Mouse (Mus musculus) hindbrain, embryonic 13.5 days (tissue): ENCODE data around the gene Gm20388. TPM values are rescaled to one million over a fixed set of nuclear protein-coding genes. Genes with fewer than 3 reads are reported as not detected.
A peak's percentile ranks its signal among the peaks of the same experiment; 100 is the strongest.

ENCODE experiments used
- ATAC-seq: fragments of 200-750 bp; cut with Nextera tagmentation; 2 replicates; pipeline ENCODE4 v1.8.0; 2017; ENCODE audit warnings: moderate TSS enrichment; ENCODE audit not compliant: low FRiP score
- H3K27ac ChIP-seq: fragments of 300-500 bp; sonication (generic); 2 replicates; pipeline ENCODE4 v1.5.1; 2015; ENCODE audit warnings: inconsistent platforms, mild to moderate bottlenecking, moderate library complexity
- H3K27me3 ChIP-seq: fragments of 300-500 bp; sonication (generic); 2 replicates; pipeline ENCODE4 v1.6.1; 2015; ENCODE audit warnings: mild to moderate bottlenecking, inconsistent platforms
- H3K36me3 ChIP-seq: fragments of 300-500 bp; sonication (generic); 2 replicates; pipeline ENCODE4 v1.6.1; 2015; ENCODE audit warnings: mild to moderate bottlenecking, inconsistent platforms
- H3K4me1 ChIP-seq: fragments of 300-500 bp; sonication (generic); replicated peaks from 2 replicates; pipeline ENCODE4 v1.6.1; 2015; ENCODE audit warnings: inconsistent platforms
- H3K4me2 ChIP-seq: fragments of 300-500 bp; sonication (generic); 2 replicates; pipeline ENCODE4 v1.6.1; 2015; ENCODE audit warnings: inconsistent platforms, mild to moderate bottlenecking, moderate library complexity
- H3K4me3 ChIP-seq: fragments of 300-500 bp; sonication (generic); 2 replicates; pipeline ENCODE4 v1.5.1; 2015; ENCODE audit warnings: mild to moderate bottlenecking, inconsistent platforms
- H3K9ac ChIP-seq: fragments of 300-500 bp; sonication (generic); 2 replicates; pipeline ENCODE4 v1.6.1; 2015; ENCODE audit warnings: mild to moderate bottlenecking, inconsistent platforms
- H3K9me3 ChIP-seq: fragments of 300-500 bp; sonication (generic); 2 replicates; pipeline ENCODE4 v1.6.1; 2016; ENCODE audit warnings: inconsistent platforms
- WGBS: fragments of 180-500 bp; shearing (Covaris S2); methylation state at CpG from one replicate; pipeline ENCODE4 v1.1.7; 2015; 5-methylcytosine and 5-hydroxymethylcytosine counted together
- polyA plus RNA-seq: library from polyadenylated mRNA; unstranded; fragments of >200 nt; fragmentation: Nextera tagmentation; extraction: Ambion mirVana; gene quantifications from 2 replicates; pipeline ENCODE4 v1.2.1, GENCODE M21; 2015

Gene Gm20388
- polyA plus RNA-seq, 1 experiment from 2014 or later, result 1.9 TPM

- no peak; the same call in 1 of the 2 replicates for ATAC-seq
- WGBS, result 57% methylated on average over 8 of the region's 8 CpGs
- H3K9ac ChIP-seq, result peak overlapping the region; percentile 93
Observed at GRCm38 (mm10) chr8:124230496-124231175, 4320.0 kb downstream of the Gm20388 start.

GRCm38 (mm10) chr8:124231176-124231484 is 4320.5 kb downstream of the Gm20388 start, which contains the start of gene Galnt2:
Gene Galnt2, plus strand, starts transcription at chr8:124231391.
- Histone ChIP-seq H3K4me3 (peak within 1 kb of the TSS; percentile 91), H3K9ac (peak within 1 kb of the TSS; percentile 93), H3K27ac (peak within 1 kb of the TSS; percentile 81), H3K36me3 (no peaks in the 10 kb centered on the region), H3K27me3 (no peaks in the 10 kb centered on the region), H3K4me1 (peaks cover 41% of the 10 kb centered on the region), H3K4me2 (peak within 1 kb of the TSS; percentile 98), H3K9me3 (no peaks in the 10 kb centered on the region)
- WGBS, result 1% methylated on average over 33 of the region's 53 CpGs
- peak; percentile 75 for ATAC-seq

More at GRCm38 (mm10) chr8:124230496-124231175, 4320.0 kb downstream of the Gm20388 start:
- Histone ChIP-seq H3K27ac (peak overlapping the region; percentile 81), H3K27me3 (no peaks in the 10 kb centered on the region), H3K9me3 (no peaks in the 10 kb centered on the region), H3K36me3 (no peaks in the 10 kb centered on the region), H3K4me3 (peak overlapping the region; percentile 91), H3K4me2 (peak overlapping the region; percentile 98), H3K4me1 (peaks cover 38% of the 10 kb centered on the region)

DNA sequence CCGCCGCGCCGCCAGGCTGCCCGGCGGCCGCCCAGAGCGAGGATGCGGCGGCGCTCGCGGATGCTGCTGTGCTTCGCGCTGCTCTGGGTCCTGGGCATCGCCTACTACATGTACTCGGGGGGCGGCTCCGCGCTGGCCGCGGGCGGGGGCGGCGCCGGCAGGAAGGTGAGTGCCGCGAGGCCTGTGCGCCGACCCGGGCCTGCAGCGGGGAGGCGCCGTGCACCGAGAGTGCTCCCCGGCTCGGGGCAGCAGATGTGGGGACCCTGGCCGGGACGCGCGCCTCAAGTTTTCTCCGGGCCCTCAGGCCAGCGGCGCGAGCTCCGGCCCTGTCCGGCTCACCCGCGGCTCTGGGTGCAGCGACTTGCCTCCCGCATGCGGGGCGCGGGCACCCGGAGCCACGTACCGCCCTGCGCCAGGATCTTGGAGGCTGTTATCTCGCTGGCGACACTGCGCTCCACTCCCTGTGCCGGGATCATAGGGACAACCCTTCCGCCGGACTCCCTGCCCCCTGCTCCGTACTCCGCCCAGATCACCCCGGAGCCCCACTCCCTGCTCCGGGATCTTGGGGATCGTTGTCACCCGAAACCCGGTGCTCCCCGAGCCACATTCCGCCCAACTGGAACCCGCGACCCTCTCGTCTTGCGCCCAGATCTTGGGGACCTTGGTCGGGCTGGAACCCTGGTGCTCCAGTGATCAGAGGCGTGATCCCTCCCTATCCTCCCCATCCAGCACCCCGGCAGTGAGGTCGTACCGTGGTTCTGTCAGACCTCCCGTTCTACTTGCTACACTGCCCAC is 4321.0 kb downstream of the Gm20388 start:
- under 1% methylated on average over 74 of the region's 83 CpGs for WGBS
- H3K4me1 ChIP-seq, result peaks cover 41% of the 10 kb centered on the region
- H3K36me3 ChIP-seq, result no peaks in the 10 kb centered on the region
- H3K4me2 ChIP-seq, result peak overlapping the region; percentile 98
- peak overlapping the region; percentile 91 for H3K4me3 ChIP-seq
- peak; percentile 66 for ATAC-seq
- H3K27ac ChIP-seq, result peak overlapping the region; percentile 81
- no peaks in the 10 kb centered on the region for H3K9me3 ChIP-seq
- no peaks in the 10 kb centered on the region for H3K27me3 ChIP-seq
- peak overlapping the region; percentile 93 for H3K9ac ChIP-seq

GRCm38 (mm10) chr8:124232280-124232600 is 4321.6 kb downstream of the Gm20388 start:
- WGBS, result 5% methylated on average over 18 of the region's 18 CpGs
- peak overlapping the region; percentile 81; the same call in 1 of the 2 replicates for H3K27ac ChIP-seq

GRCm38 (mm10) chr8:124234496-124234895 is 4323.9 kb downstream of the Gm20388 start:
- Histone ChIP-seq H3K9me3 (no peaks in the 10 kb centered on the region), H3K4me1 (peaks cover 63% of the 10 kb centered on the region), H3K9ac (peak overlapping the region; percentile 55), H3K27me3 (no peaks in the 10 kb centered on the region), H3K4me3 (0 out of 2 replicates have a peak overlapping the region, but pooled peaks have one; percentile 3), H3K36me3 (no peaks in the 10 kb centered on the region), H3K4me2 (peak overlapping the region; percentile 98), H3K27ac (peak overlapping the region; percentile 68)
- 45% methylated on average over 2 of the region's 2 CpGs for WGBS
- ATAC-seq, result no peak

More at GRCm38 (mm10) chr8:124232280-124232600, 4321.6 kb downstream of the Gm20388 start:
- Histone ChIP-seq H3K36me3 (no peaks in the 10 kb centered on the region), H3K9me3 (no peaks in the 10 kb centered on the region), H3K27me3 (no peaks in the 10 kb centered on the region), H3K9ac (peak overlapping the region; percentile 93), H3K4me2 (peak overlapping the region; percentile 98), H3K4me3 (peak overlapping the region; percentile 91), H3K4me1 (peaks cover 45% of the 10 kb centered on the region)
- ATAC-seq, result no peak

GRCm38 (mm10) chr8:124235536-124235935 is 4324.9 kb downstream of the Gm20388 start:
- Histone ChIP-seq H3K9me3 (no peaks in the 10 kb centered on the region), H3K27ac (no peak overlapping the region), H3K9ac (no peak overlapping the region), H3K4me1 (peaks cover 73% of the 10 kb centered on the region), H3K27me3 (no peaks in the 10 kb centered on the region), H3K4me3 (no peak overlapping the region), H3K36me3 (no peaks in the 10 kb centered on the region), H3K4me2 (no peak overlapping the region)
- WGBS, result 94% methylated on average over 4 of the region's 4 CpGs
- ATAC-seq, result no peak

- H3K4me3 ChIP-seq, result no peak overlapping the region
- H3K27me3 ChIP-seq, result no peaks in the 10 kb centered on the region
- WGBS, result 85% methylated on average over 6 of the region's 6 CpGs
- ATAC-seq, result no peak
- H3K27ac ChIP-seq, result no peak overlapping the region
- peaks cover 66% of the 10 kb centered on the region for H3K4me1 ChIP-seq
- peaks cover 11% of the 10 kb centered on the region for H3K36me3 ChIP-seq
- peaks cover 5% of the 10 kb centered on the region; the same call in 1 of the 2 replicates for H3K9me3 ChIP-seq
- H3K9ac ChIP-seq, result peak overlapping the region; percentile 25
- no peak overlapping the region for H3K4me2 ChIP-seq
Observed at GRCm38 (mm10) chr8:124239350-124239749, 4328.7 kb downstream of the Gm20388 start.

GRCm38 (mm10) chr8:124240932-124241331 is 4330.3 kb downstream of the Gm20388 start:
- no peak for ATAC-seq
- peak overlapping the region; percentile 84 for H3K27ac ChIP-seq
- 63% methylated on average over 8 of the region's 8 CpGs for WGBS
- peaks cover 5% of the 10 kb centered on the region; the same call in 1 of the 2 replicates for H3K9me3 ChIP-seq
- H3K36me3 ChIP-seq, result peaks cover 20% of the 10 kb centered on the region
- H3K27me3 ChIP-seq, result no peaks in the 10 kb centered on the region
- H3K4me1 ChIP-seq, result peaks cover 50% of the 10 kb centered on the region
- no peak overlapping the region for H3K4me2 ChIP-seq
- no peak overlapping the region for H3K4me3 ChIP-seq
- H3K9ac ChIP-seq, result peak overlapping the region; percentile 58; the same call in 1 of the 2 replicates

DNA sequence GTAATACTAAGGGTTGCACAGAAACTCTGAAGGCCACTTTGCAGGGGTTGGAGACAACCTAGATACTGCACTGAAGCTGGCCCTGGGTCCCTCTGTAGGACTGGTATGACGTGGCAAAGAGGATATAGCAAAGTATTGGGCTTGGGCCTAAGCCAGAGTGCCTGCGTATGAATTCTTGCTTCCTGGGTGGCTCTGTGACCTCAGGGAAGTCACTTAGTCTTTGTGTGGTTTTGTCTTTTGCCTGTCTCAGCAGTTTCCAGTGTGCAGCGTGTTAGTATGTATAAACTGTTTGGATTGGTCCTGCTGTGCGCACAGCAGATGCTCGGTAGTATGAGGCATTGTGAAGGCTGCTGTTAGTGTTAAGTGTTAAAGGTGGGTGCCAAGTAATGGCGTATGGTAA is 4331.6 kb downstream of the Gm20388 start:
- H3K27ac ChIP-seq, result peak overlapping the region; percentile 58
- H3K9ac ChIP-seq, result no peak overlapping the region
- no peak overlapping the region for H3K4me2 ChIP-seq
- no peaks in the 10 kb centered on the region for H3K27me3 ChIP-seq
- no peak overlapping the region for H3K4me3 ChIP-seq
- WGBS, result 75% methylated on average over 6 of the region's 6 CpGs
- peaks cover 20% of the 10 kb centered on the region for H3K36me3 ChIP-seq
- peaks cover 5% of the 10 kb centered on the region; the same call in 1 of the 2 replicates for H3K9me3 ChIP-seq
- no peak for ATAC-seq
- H3K4me1 ChIP-seq, result peaks cover 46% of the 10 kb centered on the region

DNA sequence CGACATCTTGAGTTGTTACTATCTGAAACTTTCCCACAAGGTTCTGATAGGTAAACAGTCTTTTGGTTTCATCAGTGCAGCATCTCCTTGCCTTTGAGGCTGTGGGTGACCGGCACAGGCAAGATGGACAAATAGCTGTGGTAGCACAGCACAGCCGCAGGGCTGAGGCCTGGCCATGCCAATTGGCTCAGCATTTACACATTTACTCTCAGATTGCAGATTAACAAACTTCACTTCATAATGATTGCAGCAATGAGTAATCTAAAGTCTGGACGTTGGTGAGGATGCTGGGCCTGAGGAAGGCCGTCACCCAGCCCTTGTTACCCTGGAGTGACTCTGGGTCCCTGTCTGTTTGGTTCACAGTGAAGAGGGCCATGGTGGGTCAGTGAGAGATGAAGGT is 4332.3 kb downstream of the Gm20388 start:
- Histone ChIP-seq H3K4me2 (no peak overlapping the region), H3K9me3 (peaks cover 5% of the 10 kb centered on the region; the same call in 1 of the 2 replicates), H3K4me3 (no peak overlapping the region), H3K36me3 (peaks cover 20% of the 10 kb centered on the region), H3K9ac (no peak overlapping the region), H3K4me1 (peaks cover 42% of the 10 kb centered on the region), H3K27ac (no peak overlapping the region), H3K27me3 (no peaks in the 10 kb centered on the region)
- 96% methylated on average over 5 of the region's 5 CpGs for WGBS
- ATAC-seq, result no peak

GRCm38 (mm10) chr8:124247581-124247980 is 4336.9 kb downstream of the Gm20388 start:
- Histone ChIP-seq H3K9ac (no peak overlapping the region), H3K27me3 (no peaks in the 10 kb centered on the region), H3K9me3 (peaks cover 5% of the 10 kb centered on the region; the same call in 1 of the 2 replicates), H3K4me1 (peaks cover 27% of the 10 kb centered on the region), H3K27ac (no peak overlapping the region), H3K4me2 (no peak overlapping the region), H3K4me3 (no peak overlapping the region), H3K36me3 (peaks cover 20% of the 10 kb centered on the region)
- ATAC-seq, result no peak
- WGBS, result 87% methylated on average over 6 of the region's 6 CpGs

GRCm38 (mm10) chr8:124248688-124249087 is 4338.0 kb downstream of the Gm20388 start:
- Histone ChIP-seq H3K4me3 (no peak overlapping the region), H3K9me3 (peaks cover 4% of the 10 kb centered on the region; the same call in 1 of the 2 replicates), H3K27ac (no peak overlapping the region), H3K4me1 (peaks cover 34% of the 10 kb centered on the region), H3K36me3 (peaks cover 16% of the 10 kb centered on the region), H3K9ac (no peak overlapping the region), H3K27me3 (no peaks in the 10 kb centered on the region), H3K4me2 (no peak overlapping the region)
- WGBS, result 90% methylated on average over 6 of the region's 6 CpGs
- no peak for ATAC-seq
